Mouse (Mus musculus): ENCODE results near the gene Olfr895.

Gene Olfr895

GRCm38 (mm10) chr9:38267551-38267950, at the start of gene Olfr895:
Gene Olfr895, plus strand, starts transcription at chr9:38267851.
- DNase-seq (ENCODE audit: low spot score in 2 of 2): no peak

DNA sequence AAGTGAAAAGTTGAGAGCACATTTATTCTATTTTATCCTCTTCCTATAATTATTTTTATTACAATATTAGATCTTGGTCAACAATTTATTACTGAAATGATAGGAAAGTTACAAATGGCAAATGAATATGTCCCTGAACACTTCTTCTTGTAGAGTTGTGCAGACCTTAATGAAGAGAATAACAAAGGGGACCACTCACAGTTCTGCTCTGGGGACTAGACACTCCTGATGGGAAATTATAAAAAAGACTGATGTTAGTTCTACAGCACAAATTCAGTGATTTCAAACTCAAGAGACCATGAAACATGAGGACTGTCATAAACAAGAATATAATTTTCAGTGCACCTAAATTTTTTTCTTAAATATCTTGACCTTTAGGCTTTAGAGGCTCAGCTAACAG, 15.2 kb upstream of the Olfr895 start, which contains the start of gene Olfr143:
Gene Olfr143 (plus strand): TSS at position 301 of the 400 bp plus-strand sequence.
- DNase-seq (ENCODE audit: low spot score in 2 of 2): no peak

DNA sequence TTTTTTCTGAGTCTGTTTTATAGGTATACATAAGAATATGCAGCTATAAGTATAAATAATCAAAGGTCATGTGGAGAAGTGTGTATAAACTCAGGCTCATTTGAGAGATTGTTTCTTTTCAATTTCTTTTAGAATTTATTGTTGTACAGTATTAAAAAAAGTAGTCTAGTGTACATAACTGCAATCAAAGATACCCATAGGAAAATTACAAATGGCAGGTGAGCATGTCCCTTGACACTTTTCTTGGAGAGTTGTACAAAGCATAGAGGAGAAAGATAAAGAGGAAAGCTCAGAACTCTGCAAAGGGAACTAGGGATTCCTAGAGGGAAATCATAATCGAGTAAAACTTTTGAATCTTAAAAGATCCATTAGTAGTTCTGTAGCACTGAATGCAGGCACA, 23.2 kb downstream of the Olfr895 start, which contains the start of gene Olfr896-ps1:
Gene Olfr896-ps1 (plus strand): TSS at position 301 of the 400 bp plus-strand sequence.
- DNase-seq (ENCODE audit: low spot score in 2 of 2): no peak

Measured in urinary bladder, postnatal 4 days (tissue).